Mouse (Mus musculus): ENCODE measurements around the gene Clnk.

GRCm38 (mm10) chr5:38827310-38827709 is 49.3 kb downstream of the Clnk start:
- TF ChIP-seq POLR2A (IDR thresholded peaks at IDR 0.05; ENCODE audit: low read depth, low read length): no peak
- TF ChIP-seq CTCF (IDR thresholded peaks at IDR 0.05; ENCODE audit: extremely low read depth, insufficient read length, insufficient replicate concordance, low read depth, low read length): no peak

All from small intestine, adult 2 months (tissue).